Comparison of ENCODE assay signal across 13 mouse cellular contexts in genomic region chr3:108087329-108087728, GRCm38 (mm10). TPM values are rescaled to one million over a fixed set of nuclear protein-coding genes. Genes with fewer than 3 reads are reported as not detected.
A peak's percentile ranks its signal among the peaks of the same experiment; 100 is the strongest.
DNase-seq lines count a peak whose midpoint lies in the region; ATAC-seq lines count a peak whose summit lies in the region.
"Had no signal": no experiment of that assay in that cellular context is flagged by ENCODE, and none has a peak within 500 bp of the region (broad histone marks: within the 10 kb centered on the region; RNA-seq: fewer than 3 reads in every experiment).

No protein-coding gene starts in this region.

- H3K27me3 ChIP-seq in hindbrain, embryonic 11.5 days (ENCODE audit: control insufficient read depth, insufficient read depth, low read length): 0 out of 2 replicates have a peak, but pooled peaks cover 2% of the 10 kb centered on the region
- H3K27me3 ChIP-seq in hindbrain, embryonic 14.5 days (ENCODE audit: control insufficient read depth, insufficient read depth, low read length): no peaks in the 10 kb centered on the region
- H3K27me3 ChIP-seq in liver, embryonic 15.5 days: no peaks in the 10 kb centered on the region
- H3K27me3 ChIP-seq: hindbrain, embryonic 15.5 days had no signal

- peak; percentile 45 for DNase-seq in adrenal gland, adult 2 months
- no peak for DNase-seq in adrenal gland, postnatal 36 days
- DNase-seq in hindbrain, embryonic 11.5 days (ENCODE audit: low spot score): no peak
- no peak for DNase-seq in hindbrain, embryonic 14.5 days (ENCODE audit: low spot score)
- peak; percentile 16 for DNase-seq in adipocyte (ENCODE audit: low spot score)
- DNase-seq in right cerebral cortex, postnatal 14 days: no peak
- DNase-seq in urinary bladder, postnatal 36 days (ENCODE audit: low spot score in 2 of 2): no peak
- DNase-seq: thymus, postnatal 4 days had no signal

- WGBS in hindbrain, embryonic 11.5 days: 79% methylated on average over 3 of the region's 3 CpGs
- 88% methylated on average over 3 of the region's 3 CpGs for WGBS in hindbrain, embryonic 14.5 days
- 49% methylated on average over 3 of the region's 3 CpGs for WGBS in liver, embryonic 15.5 days (ENCODE audit: insufficient replicate concordance)

- H3K36me3 ChIP-seq in hindbrain, embryonic 11.5 days (ENCODE audit: control insufficient read depth, insufficient read depth, low read length): no peaks in the 10 kb centered on the region
- no peaks in the 10 kb centered on the region for H3K36me3 ChIP-seq in hindbrain, embryonic 14.5 days (replicated peaks; ENCODE audit: control insufficient read depth, insufficient read depth)
- H3K36me3 ChIP-seq in liver, embryonic 15.5 days (replicated peaks): peaks cover 13% of the 10 kb centered on the region
- H3K36me3 ChIP-seq: hindbrain, embryonic 15.5 days had no signal

- H3K4me3 ChIP-seq in hindbrain, embryonic 11.5 days (ENCODE audit: low read depth, low read length): no peak overlapping the region
- no peak overlapping the region for H3K4me3 ChIP-seq in hindbrain, embryonic 14.5 days (replicated peaks; ENCODE audit: low read length)
- H3K4me3 ChIP-seq in liver, embryonic 15.5 days (replicated peaks): peak overlapping the region; percentile 79

- peak overlapping the region; percentile 100; the same call in 1 of the 2 replicates for H3K4me2 ChIP-seq in hindbrain, embryonic 11.5 days (replicated peaks; ENCODE audit: low read depth, low read length)
- H3K4me2 ChIP-seq in hindbrain, embryonic 14.5 days (replicated peaks): no peak overlapping the region
- peak overlapping the region; percentile 97 for H3K4me2 ChIP-seq in liver, embryonic 15.5 days

- H3K4me1 ChIP-seq in hindbrain, embryonic 11.5 days (replicated peaks; ENCODE audit: control insufficient read depth, insufficient read depth, low read length): peaks cover 4% of the 10 kb centered on the region
- peaks cover 33% of the 10 kb centered on the region for H3K4me1 ChIP-seq in hindbrain, embryonic 14.5 days (replicated peaks; ENCODE audit: control insufficient read depth, insufficient read depth, low read length)
- peaks cover 74% of the 10 kb centered on the region for H3K4me1 ChIP-seq in liver, embryonic 15.5 days (replicated peaks)

- no peak overlapping the region for H3K27ac ChIP-seq in hindbrain, embryonic 11.5 days (ENCODE audit: low read depth, low read length)
- no peak overlapping the region for H3K27ac ChIP-seq in hindbrain, embryonic 14.5 days
- peak overlapping the region; percentile 90 for H3K27ac ChIP-seq in liver, embryonic 15.5 days (replicated peaks)
- H3K27ac ChIP-seq: hindbrain, embryonic 15.5 days had no signal

- H3K9me3 ChIP-seq in hindbrain, embryonic 11.5 days (ENCODE audit: control insufficient read depth, low read length): no peaks in the 10 kb centered on the region
- no peaks in the 10 kb centered on the region for H3K9me3 ChIP-seq in hindbrain, embryonic 14.5 days (ENCODE audit: control insufficient read depth, low read length)
- no peaks in the 10 kb centered on the region for H3K9me3 ChIP-seq in liver, embryonic 15.5 days (replicated peaks)
- H3K9me3 ChIP-seq: hindbrain, embryonic 15.5 days had no signal

- ATAC-seq in hindbrain, embryonic 11.5 days (ENCODE audit: low FRiP score): no peak
- ATAC-seq in hindbrain, embryonic 14.5 days (ENCODE audit: low FRiP score): no peak
- no peak for ATAC-seq in liver, embryonic 15.5 days (ENCODE audit: insufficient read depth)
- ATAC-seq: forebrain, embryonic 16.5 days had no signal

- H3K9ac ChIP-seq in hindbrain, embryonic 11.5 days (ENCODE audit: low read depth, low read length): no peak overlapping the region
- H3K9ac ChIP-seq in hindbrain, embryonic 14.5 days: no peak overlapping the region
- peak overlapping the region; percentile 91 for H3K9ac ChIP-seq in liver, embryonic 15.5 days
- H3K9ac ChIP-seq: hindbrain, embryonic 15.5 days had no signal

RNA-seq across cellular contexts. Expression of gene Ampd2, which starts 0.9 kb away (rescaled TPM):
- 100 to 1,000 TPM; 121 to 151 TPM for total RNA-seq in adrenal gland, adult 2 months (2021)
- 721 and 995 TPM in 2 replicates for polyA plus RNA-seq in adrenal gland, adult 2 months (2012; rRNA removed)
- total RNA-seq in adrenal gland, postnatal 36 days (2021): 100 to 1,000 TPM; 133 to 143 TPM
- 32.1 and 32.6 TPM in 2 replicates for polyA plus RNA-seq in hindbrain, embryonic 11.5 days (2014; fragmentation: Nextera tagmentation; extraction: Ambion mirVana)
- 43.8 and 45.5 TPM in 2 replicates for polyA plus RNA-seq in hindbrain, embryonic 14.5 days (2014; fragmentation: Nextera tagmentation; extraction: Ambion mirVana)
- polyA plus RNA-seq in liver, embryonic 15.5 days (2015; fragmentation: Nextera tagmentation; extraction: Ambion mirVana): 63.7 and 76.6 TPM in 2 replicates

RNA-seq across cellular contexts. Expression of gene Gnat2, which starts 5.3 kb away (rescaled TPM):
- 10 to 100 TPM; 12.3 to 13.1 TPM for total RNA-seq in adrenal gland, adult 2 months (2021)
- 7.9 and 10.1 TPM in 2 replicates for polyA plus RNA-seq in adrenal gland, adult 2 months (2012; rRNA removed)
- total RNA-seq in adrenal gland, postnatal 36 days (2021): 10 to 100 TPM; 11.5 to 14.7 TPM
- polyA plus RNA-seq in hindbrain, embryonic 11.5 days (2014; fragmentation: Nextera tagmentation; extraction: Ambion mirVana): 0.62 and 0.89 TPM in 2 replicates
- 0.33 and 0.48 TPM in 2 replicates for polyA plus RNA-seq in hindbrain, embryonic 14.5 days (2014; fragmentation: Nextera tagmentation; extraction: Ambion mirVana)
- polyA plus RNA-seq in liver, embryonic 15.5 days (2015; fragmentation: Nextera tagmentation; extraction: Ambion mirVana): 2.7 and 3.8 TPM in 2 replicates
- total RNA-seq: layer of hippocampus, adult 18-20 months; midbrain, postnatal 0 days had no signal

RNA-seq across cellular contexts. Expression of gene Gstm4, which starts 42.6 kb away (rescaled TPM):
- 10 to 100 TPM; 16.8 to 19.7 TPM for total RNA-seq in adrenal gland, adult 2 months (2021)
- polyA plus RNA-seq in adrenal gland, adult 2 months (2012; rRNA removed): 13.4 and 14.8 TPM in 2 replicates
- 10 to 100 TPM; 12.0 to 19.0 TPM for total RNA-seq in adrenal gland, postnatal 36 days (2021)
- polyA plus RNA-seq in hindbrain, embryonic 11.5 days (2014; fragmentation: Nextera tagmentation; extraction: Ambion mirVana): 11.4 and 12.9 TPM in 2 replicates
- polyA plus RNA-seq in hindbrain, embryonic 14.5 days (2014; fragmentation: Nextera tagmentation; extraction: Ambion mirVana): 17.5 and 19.1 TPM in 2 replicates
- polyA plus RNA-seq in liver, embryonic 15.5 days (2015; fragmentation: Nextera tagmentation; extraction: Ambion mirVana): 18.5 and 19.1 TPM in 2 replicates

RNA-seq across cellular contexts. Expression of gene Gnai3, which starts 58.6 kb away (rescaled TPM):
- total RNA-seq in adrenal gland, adult 2 months (2021): 100 to 1,000 TPM; 117 to 136 TPM
- polyA plus RNA-seq in adrenal gland, adult 2 months (2012; rRNA removed): 13.8 and 14.0 TPM in 2 replicates
- 100 to 1,000 TPM; 159 to 181 TPM for total RNA-seq in adrenal gland, postnatal 36 days (2021)
- 199 and 224 TPM in 2 replicates for polyA plus RNA-seq in hindbrain, embryonic 11.5 days (2014; fragmentation: Nextera tagmentation; extraction: Ambion mirVana)
- 132 and 142 TPM in 2 replicates for polyA plus RNA-seq in hindbrain, embryonic 14.5 days (2014; fragmentation: Nextera tagmentation; extraction: Ambion mirVana)
- 63.4 and 66.5 TPM in 2 replicates for polyA plus RNA-seq in liver, embryonic 15.5 days (2015; fragmentation: Nextera tagmentation; extraction: Ambion mirVana)

Comparison
In these comparisons a context has a peak if more than half of its experiments do, and no peak if none do; other contexts are left out.
1. DNase-seq: peak in adrenal gland, adult 2 months (single experiment) and adipocyte (single experiment); none in adrenal gland, postnatal 36 days (0 of 2), hindbrain, embryonic 11.5 days (single experiment), hindbrain, embryonic 14.5 days (single experiment), right cerebral cortex, postnatal 14 days (single experiment) and urinary bladder, postnatal 36 days (0 of 2).